Mouse (Mus musculus): Measurements from ENCODE around the gene Ppp1r21.

DNA sequence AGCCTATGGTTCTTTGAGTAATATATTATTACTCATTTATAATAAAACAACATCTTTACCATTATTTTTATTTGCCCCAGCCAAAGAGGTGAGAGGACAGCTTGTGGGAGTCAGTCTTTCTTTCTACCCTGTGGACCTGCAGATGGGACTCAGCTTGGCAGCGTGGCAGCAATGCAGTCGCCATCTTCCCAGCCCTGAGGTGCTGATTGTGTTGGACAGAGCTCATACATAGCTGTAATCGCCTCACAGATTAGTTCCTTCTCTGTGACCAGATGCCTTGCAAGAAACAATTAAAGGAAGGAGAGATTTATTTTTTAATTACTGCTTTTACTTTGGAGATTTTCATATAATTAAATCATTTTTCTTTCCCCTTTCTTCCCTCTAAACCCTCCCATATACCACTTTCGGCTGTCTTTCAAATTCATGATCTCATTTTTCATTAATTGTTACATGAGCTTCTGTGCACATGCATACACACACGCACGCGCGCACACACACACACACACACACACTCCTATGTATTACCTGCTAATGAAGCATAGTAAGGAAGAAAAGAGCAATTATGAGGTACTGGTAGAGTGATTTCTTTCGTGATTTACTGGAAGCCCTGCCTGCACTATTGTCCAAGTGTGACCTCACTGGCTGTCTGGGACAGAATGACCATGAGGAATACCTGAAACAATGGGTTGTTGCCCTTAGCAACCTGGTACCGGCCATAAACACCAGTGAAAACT, 40.1 kb downstream of the Ppp1r21 start:
- TF ChIP-seq CTCF (IDR thresholded peaks at IDR 0.05; ENCODE audit: control insufficient read depth, insufficient read depth, low read length) (no peak), POLR2A (IDR thresholded peaks at IDR 0.05; ENCODE audit: borderline replicate concordance, control insufficient read depth, low read depth, low read length) (no peak)

Measured in bone marrow, adult 2 months (tissue).